Mouse (Mus musculus) telencephalon, adult 2 months (tissue): ENCODE data around the gene Trim11.

Experiments used
- DNase-seq: peaks from one replicate; pipeline ENCODE4 v3.0.0-alpha.2; 2011; ENCODE audit warnings: low read depth, low spot score

Gene Trim11

DNA sequence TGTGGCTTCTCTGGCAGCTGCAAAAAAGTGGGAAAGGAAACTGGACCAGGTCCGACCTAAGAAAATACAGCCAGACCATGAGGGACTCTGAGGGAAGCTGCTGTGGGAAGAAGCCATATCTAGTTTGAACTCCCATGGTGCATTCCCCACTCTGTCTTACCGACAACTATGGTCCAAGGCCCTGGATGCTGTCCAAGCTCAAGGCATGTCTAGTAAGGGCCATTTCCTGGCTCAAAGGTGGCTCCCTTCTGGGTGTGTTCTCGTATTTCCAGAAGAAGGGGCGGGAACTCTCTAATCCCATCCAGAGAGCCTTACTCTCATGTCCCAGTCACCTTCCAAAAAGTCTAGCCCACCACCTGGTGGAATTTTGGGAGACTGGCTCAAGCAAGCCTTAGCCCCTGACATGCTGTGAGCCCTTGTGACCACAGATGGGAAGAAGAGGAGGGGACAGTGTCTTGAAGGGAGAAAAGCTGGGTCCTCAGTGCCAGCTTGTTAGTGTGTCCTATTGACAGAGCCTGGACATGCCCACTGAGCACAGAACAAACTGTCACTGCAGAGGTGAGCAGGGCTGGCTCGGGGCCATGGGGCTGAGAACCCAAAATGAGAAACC lies 2.6 kb downstream of the Trim11 start:
- DNase-seq = no peak

DNA sequence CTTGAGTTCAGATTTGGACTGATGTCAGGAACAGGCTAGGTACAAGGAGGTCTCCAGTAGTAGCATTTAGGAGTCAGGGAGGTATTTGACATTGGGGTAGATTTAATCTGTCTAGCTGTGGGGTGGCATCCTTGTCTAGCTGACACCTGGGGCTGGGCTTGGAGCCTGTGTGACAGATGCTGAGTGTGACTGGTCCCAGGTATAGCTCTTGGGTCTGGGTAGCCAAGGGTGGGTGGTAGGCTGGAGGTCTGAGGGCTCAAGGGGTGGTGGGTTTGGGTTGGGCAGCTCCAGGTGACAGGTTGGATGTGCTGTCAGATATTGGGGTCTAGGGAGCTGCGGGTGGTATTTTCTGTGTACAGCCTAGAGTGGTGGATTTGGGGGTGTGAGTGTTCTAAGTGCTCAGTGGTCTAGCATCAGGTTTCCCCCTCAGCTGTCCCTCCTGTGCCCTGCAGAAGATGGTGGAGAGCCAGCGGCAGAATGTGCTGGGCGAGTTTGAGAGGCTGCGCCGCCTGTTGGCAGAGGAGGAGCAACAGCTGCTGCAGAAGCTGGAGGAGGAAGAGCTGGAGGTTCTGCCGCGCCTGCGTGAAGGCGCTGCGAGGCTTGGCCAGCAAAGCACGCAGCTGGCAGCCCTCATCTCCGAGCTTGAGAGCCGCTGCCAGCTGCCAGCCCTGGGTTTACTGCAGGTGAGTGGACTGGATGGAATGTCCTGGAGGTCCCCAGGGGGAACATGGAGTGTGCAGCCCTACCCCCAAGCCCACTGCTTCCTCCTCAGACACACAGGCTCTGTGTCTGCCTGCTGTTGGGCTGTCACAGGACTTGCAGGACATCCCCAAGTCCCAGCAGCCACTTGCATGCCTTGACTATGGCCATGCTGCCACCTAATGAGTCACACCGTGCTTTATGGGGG lies 3.9 kb downstream of the Trim11 start:
- peak; percentile 81 for DNase-seq

DNA sequence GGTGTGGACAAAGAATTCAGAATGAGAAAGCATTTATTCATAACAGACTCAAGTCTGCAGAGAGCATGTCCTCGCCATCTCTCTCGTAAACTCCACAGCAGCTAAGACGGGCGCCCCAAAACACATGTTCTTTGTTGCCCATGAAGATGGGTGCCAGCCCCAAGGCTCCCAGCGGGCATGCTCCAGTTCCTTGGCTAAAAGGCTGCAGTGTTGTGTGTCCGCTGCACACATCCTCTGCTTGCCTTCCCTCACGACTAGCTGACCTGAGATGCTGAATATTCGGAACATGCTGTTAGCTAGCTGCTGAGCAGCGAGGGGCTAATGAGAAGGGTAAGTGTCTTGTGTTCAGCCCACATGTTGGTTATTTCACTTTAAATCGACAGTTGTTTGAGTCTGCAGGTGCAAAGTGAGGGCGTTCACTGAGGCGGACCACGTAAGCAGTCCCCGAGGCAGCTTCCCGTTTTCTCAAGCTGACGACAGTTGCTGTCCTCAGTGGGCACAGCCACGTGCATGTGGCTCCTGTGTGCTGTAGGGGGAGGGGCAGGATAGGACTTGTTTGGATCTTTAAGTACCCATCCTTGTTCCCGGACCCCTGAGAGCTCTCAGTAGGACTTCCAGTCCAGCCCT lies 4.7 kb downstream of the Trim11 start:
- DNase-seq = no peak

- no peak for DNase-seq
These were observed 5.9 kb downstream of the Trim11 start for GRCm38 (mm10) chr11:58983691-58984341.

DNA sequence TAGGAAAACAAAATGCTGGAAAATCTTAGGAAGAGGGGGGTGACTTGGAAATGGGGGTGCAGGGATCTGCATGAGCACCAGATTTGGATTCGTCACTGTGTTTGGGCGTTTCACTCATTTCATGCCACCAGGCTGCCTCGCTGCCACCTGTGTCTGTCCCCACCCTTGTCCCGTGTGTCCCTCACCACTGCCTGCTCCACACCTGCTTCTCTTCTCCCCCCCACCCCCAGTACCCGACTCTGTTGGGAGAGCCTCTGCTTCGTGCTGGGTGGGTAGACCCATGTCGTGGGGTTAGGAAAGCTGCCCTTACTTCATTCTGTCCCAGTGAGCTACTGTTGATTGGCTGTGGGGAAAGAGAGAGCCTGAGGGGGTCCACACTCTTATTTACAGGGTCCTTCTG lies 6.8 kb downstream of the Trim11 start:
- DNase-seq = no peak

DNA sequence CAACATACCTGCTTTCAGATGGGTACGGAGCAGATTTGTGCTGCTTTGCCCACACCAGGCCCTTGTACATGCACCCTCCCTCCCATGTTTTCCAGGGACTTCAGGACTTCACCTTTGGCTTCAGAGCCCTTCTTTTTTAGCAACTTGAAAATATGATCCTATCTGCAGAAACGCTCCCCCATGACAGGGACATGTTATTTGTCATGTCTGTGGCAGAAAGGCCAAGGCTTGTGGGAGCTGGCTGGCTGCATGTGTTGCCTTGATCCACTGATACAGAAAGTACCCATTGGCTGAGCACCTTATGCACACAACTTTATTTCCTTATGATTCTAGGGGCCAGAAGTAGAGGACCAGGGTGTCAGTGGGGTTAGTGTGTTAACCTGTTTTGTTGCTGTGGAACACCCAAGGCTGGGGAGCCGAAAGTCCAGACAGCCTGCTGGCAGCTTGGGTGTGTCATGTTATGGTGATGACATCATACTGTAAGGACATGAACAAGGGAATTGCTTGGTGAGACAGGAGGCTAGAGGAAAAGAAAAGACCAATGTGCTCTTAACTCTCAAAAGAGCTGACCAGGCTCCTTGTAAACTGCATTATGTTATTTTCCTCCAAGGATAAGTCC lies 7.5 kb downstream of the Trim11 start:
- no peak for DNase-seq

DNA sequence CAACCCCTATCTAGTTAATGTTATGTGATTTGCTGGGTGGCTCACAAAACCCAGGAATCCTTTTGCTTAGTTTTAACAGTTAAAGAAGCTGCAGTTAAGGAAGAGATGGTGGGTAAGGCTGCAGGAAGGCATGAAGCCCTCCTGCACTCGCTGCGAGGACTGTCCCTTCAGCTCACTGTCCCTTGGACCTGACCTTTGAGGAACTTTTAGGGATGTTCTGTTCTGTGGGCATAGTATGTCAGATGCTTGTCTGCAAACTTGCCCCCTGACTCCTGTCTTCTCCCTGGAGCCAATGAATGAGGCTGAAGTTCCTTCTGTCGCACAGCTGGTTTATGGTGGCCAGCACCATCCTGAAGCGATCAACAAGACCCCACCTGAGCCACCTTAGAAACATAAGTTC lies 11.3 kb downstream of the Trim11 start:
- no peak for DNase-seq

DNA sequence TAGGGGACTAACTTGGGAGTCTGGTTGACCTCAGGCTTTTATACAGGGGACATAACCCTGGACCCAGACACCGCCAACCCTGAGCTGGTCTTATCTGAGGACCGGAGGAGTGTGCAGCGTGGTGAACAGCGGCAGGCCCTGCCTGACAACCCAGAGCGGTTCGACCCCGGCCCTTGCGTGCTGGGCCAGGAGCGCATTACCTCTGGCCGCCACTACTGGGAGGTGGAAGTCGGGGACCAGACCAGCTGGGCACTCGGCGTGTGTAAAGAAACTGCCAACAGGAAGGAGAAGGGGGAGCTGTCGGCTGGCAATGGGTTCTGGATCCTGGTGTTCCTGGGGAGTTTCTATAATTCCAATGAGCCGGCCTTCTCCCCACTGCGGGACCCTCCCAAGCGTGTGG lies 12.2 kb downstream of the Trim11 start:
- no peak for DNase-seq

DNA sequence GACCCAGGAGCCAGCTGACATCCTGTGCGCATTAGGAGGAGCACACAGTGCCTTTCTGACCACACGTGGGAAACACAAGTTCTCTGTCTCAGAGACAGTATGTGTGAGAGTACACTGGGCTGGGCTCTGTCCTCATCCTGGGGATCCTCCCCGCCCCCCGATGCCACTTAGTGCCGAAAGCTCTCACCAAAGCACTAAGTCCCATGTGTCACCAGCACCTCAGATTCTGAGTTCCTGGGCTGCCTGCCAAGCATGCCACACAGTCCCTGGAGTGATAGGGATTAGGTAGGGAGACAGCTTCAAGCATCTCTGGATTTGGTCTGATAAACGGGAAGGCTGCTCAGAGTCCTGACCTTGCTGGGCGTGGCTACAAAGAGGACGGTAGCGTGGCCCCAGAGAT lies 12.9 kb downstream of the Trim11 start:
- no peak for DNase-seq

- no peak for DNase-seq
These were observed 14.0 kb downstream of the Trim11 start for GRCm38 (mm10) chr11:58991911-58992310.

DNA sequence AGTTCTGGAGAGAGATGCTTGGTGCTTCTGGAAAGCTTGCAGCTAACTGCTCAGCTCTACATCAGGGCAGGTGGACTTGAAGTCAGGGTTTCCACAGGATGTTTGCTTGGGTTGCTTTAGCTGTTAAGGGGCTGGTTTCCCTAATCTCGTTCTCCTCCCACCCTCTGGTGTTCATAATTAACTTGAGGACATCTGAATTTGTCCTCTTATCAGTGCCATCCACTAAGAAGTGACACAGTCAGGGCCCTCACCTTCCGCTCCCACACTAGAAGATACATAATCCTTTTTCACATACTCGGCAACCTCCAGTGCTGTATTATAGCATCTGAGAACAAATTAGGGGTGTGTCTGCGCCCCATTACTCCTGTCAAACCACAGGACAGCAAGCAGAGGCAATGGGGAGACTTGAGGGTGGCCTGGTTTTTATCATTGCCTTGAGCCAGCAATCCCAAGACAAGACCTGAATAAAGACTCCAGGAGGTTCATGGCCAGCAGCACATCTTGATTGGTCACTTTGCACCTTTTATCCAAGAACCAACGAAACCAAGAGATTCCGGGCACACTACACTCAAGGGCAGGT lies 15.3 kb downstream of the Trim11 start:
- DNase-seq = no peak

DNA sequence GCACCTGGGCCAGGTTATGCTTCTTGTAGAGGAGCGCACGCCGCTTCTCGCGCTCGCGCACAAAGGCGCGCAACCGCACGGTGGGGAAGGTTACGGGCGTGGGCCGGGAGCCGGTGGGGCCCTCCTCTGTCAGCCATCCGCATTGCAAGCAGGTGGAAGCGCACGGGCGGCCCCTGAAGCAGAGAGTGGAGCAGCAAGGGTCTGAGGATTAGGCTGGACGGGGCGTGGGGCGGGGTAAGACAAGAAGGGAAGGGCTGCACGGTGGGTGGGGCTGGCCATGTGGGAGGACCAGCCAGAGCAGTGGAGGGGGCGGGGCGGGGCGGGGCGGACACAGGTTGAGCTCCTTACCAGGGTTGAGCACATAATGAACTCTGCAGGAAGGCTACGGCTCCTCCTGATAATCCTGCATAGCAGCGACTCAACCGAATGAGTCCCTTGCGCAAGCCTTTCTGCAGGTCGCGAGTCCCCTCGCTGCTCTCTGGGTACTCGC lies 16.5 kb downstream of the Trim11 start:
- DNase-seq = no peak

GRCm38 (mm10) chr11:58995061-58995806 lies 17.3 kb downstream of the Trim11 start:
- DNase-seq = no peak

DNA sequence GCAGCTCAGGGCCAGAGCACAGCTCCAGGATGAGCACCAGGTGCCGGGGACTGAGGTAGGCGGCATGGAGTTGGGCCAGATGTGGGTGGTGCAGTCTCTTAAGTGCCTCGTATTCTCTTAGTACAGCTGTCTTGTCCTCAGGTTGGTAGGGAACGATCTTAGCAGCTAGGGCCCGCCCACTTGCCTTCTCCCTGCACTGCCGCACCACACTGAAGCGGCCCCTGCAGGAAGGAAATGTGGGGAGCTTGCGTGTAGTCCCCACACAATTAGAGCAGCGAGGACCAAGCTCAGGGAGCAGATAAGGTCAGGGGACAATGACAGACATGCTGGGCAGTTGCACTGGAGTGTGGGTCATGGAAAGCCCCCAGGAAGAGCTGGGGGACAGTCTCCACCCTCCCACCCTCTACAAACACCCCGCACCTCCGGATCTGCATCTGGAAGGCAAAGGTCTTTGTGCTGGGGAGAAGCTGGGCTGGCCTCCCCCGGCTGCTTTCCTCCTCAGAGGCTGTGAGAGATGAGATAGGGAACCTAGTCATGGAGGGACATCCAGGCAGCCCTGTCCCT lies 18.0 kb downstream of the Trim11 start:
- DNase-seq = no peak

DNA sequence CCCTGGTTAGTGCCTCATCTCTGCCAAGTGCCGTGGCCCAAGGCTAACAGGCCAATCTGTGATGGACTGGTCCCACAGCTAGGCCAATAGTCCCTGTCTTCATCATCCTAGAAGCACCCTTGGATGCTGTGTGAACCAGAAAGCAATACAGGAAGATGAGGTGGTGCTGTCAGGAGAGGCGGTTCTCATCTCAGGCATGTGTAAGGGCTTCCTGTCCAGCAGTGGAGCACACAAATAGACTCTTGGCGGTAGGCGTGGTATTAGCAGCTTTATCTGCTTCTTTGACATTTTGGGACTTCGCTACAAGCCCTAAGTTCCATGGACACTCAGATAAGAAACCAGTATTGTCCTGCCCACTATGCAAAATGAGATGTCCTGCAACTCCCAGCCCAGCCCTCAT lies 19.6 kb downstream of the Trim11 start:
- DNase-seq = no peak

DNA sequence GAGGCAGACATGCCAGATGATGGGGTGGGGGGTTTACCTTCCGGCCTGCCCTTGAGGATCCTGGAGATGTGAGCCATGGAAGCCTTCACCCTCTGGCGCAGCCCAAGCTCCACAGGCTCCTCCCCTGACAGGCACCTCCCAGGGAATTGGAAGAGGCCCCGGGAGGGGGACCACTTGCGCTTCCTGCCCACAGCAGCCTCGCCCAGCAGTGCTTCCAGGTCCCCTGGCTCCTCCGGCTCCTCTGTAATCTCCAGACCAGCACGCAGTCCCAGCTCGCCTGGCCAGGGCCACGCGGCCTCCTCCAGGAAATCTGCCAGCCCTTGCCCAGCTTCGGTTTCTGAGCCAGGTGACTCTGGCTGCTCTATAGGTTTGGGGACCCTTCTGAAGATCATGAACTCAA lies 21.3 kb downstream of the Trim11 start:
- no peak for DNase-seq

- DNase-seq = no peak
These were observed 21.9 kb downstream of the Trim11 start for GRCm38 (mm10) chr11:58999830-59000229.

GRCm38 (mm10) chr11:59000635-59001034 lies 22.7 kb downstream of the Trim11 start:
- DNase-seq = no peak

GRCm38 (mm10) chr11:59002327-59003079 lies 24.6 kb downstream of the Trim11 start:
- DNase-seq = no peak
